Mouse (Mus musculus) thymus, adult 2 months (tissue): ENCODE results near the gene Gse1. TPM values are rescaled to one million over a fixed set of nuclear protein-coding genes. Genes with fewer than 3 reads are reported as not detected.

Experiments
- DNase-seq: peaks from one replicate; pipeline ENCODE4 v3.0.0; 2021
- H3K27ac ChIP-seq: fragments of 200-500 bp; 2 replicates; pipeline ENCODE4 v1.5.1; 2012; ENCODE audit warnings: low read length, control low read depth; ENCODE audit not compliant: control insufficient read depth, insufficient read depth
- H3K27me3 ChIP-seq: fragments of 200-500 bp; 2 replicates; pipeline ENCODE4 v1.6.1; 2012; ENCODE audit warnings: mild to moderate bottlenecking, low read length, moderate library complexity, mixed read lengths; ENCODE audit not compliant: control insufficient read depth, insufficient read depth
- H3K36me3 ChIP-seq: fragments of 200-500 bp; 2 replicates; pipeline ENCODE4 v1.6.1; 2012; ENCODE audit warnings: mild to moderate bottlenecking, low read length, moderate library complexity; ENCODE audit not compliant: control insufficient read depth, insufficient read depth
- H3K4me1 ChIP-seq: fragments of 200-500 bp; replicated peaks from 2 replicates; pipeline ENCODE4 v1.6.1; 2012; ENCODE audit warnings: low read length; ENCODE audit not compliant: control insufficient read depth, insufficient read depth
- H3K4me3 ChIP-seq: fragments of 200-500 bp; 2 replicates; pipeline ENCODE4 v1.5.1; 2012; ENCODE audit warnings: mild to moderate bottlenecking, low read length, control low read depth, moderate library complexity; ENCODE audit not compliant: control insufficient read depth, insufficient read depth
- CTCF ChIP-seq: fragments of 200-500 bp; IDR thresholded peaks from 2 replicates; pipeline ENCODE4 v1.5.1; 2012; ENCODE audit warnings: mild to moderate bottlenecking, control low read depth, low read length, moderate library complexity, borderline replicate concordance; ENCODE audit not compliant: control insufficient read depth, poor library complexity, insufficient read depth; ENCODE audit errors: extremely low read depth
- POLR2A ChIP-seq: fragments of 200-500 bp; IDR thresholded peaks from 2 replicates; pipeline ENCODE4 v1.6.1; 2012; ENCODE audit warnings: mild to moderate bottlenecking, low read length, control low read depth, moderate library complexity; ENCODE audit not compliant: control insufficient read depth, poor library complexity, insufficient read depth; ENCODE audit errors: extremely low read depth
- WGBS: fragments of 180-500 bp; shearing (Covaris S2); methylation state at CpG from one replicate; pipeline ENCODE4 v1.1.7; 2018; 5-methylcytosine and 5-hydroxymethylcytosine counted together
- polyA plus RNA-seq: library from polyadenylated mRNA; depleted of rRNA; stranded (reverse); fragments of >200 nt; gene quantifications from 2 replicates; pipeline ENCODE4 v1.2.3, GENCODE M21; 2012

Gse1 gene
- polyA plus RNA-seq, 1 experiment, result 202 TPM

- Histone ChIP-seq H3K4me1 (peaks cover 2% of the 10 kb centered on the region; the same call in 1 of the 2 replicates), H3K4me3 (no peak overlapping the region), H3K27ac (no peak overlapping the region), H3K36me3 (no peaks in the 10 kb centered on the region), H3K27me3 (no peaks in the 10 kb centered on the region)
- TF ChIP-seq POLR2A, result no peak
- peak; percentile 64; the same call in 1 of the 2 replicates for TF ChIP-seq CTCF
- DNase-seq, result peak; percentile 48
- WGBS, result 50% methylated on average over 6 of the region's 6 CpGs
These were observed 93.5 kb downstream of the Gse1 start for GRCm38 (mm10) chr8:120321724-120322123.

- 37% methylated on average over 20 of the region's 20 CpGs for WGBS
- no peak overlapping the region for H3K4me3 ChIP-seq
These were observed 94.7 kb downstream of the Gse1 start for GRCm38 (mm10) chr8:120322956-120323448.

GRCm38 (mm10) chr8:120324555-120324954 lies 96.3 kb downstream of the Gse1 start:
- 25% methylated on average over 3 of the region's 3 CpGs for WGBS
- no peak for DNase-seq
- H3K4me3 ChIP-seq, result no peak overlapping the region

More at GRCm38 (mm10) chr8:120322956-120323448, 94.7 kb downstream of the Gse1 start:
- DNase-seq, result no peak
- Histone ChIP-seq H3K27me3 (no peaks in the 10 kb centered on the region), H3K36me3 (no peaks in the 10 kb centered on the region), H3K27ac (no peak overlapping the region), H3K4me1 (peaks cover 2% of the 10 kb centered on the region; the same call in 1 of the 2 replicates)
- no peak for TF ChIP-seq POLR2A
- TF ChIP-seq CTCF, result no peak

GRCm38 (mm10) chr8:120325172-120325767 lies 97.0 kb downstream of the Gse1 start:
- no peaks in the 10 kb centered on the region for H3K27me3 ChIP-seq
- H3K36me3 ChIP-seq, result no peaks in the 10 kb centered on the region
- WGBS, result 32% methylated on average over 5 of the region's 5 CpGs
- TF ChIP-seq POLR2A (no peak), CTCF (no peak)
- no peak overlapping the region for H3K4me3 ChIP-seq
- H3K27ac ChIP-seq, result no peak overlapping the region
- DNase-seq, result no peak
- peaks cover 2% of the 10 kb centered on the region; the same call in 1 of the 2 replicates for H3K4me1 ChIP-seq

More at GRCm38 (mm10) chr8:120324555-120324954, 96.3 kb downstream of the Gse1 start:
- Histone ChIP-seq H3K36me3 (no peaks in the 10 kb centered on the region), H3K27me3 (no peaks in the 10 kb centered on the region), H3K27ac (no peak overlapping the region), H3K4me1 (peaks cover 2% of the 10 kb centered on the region; the same call in 1 of the 2 replicates)
- TF ChIP-seq POLR2A, result no peak
- no peak for TF ChIP-seq CTCF

GRCm38 (mm10) chr8:120327131-120327554 lies 98.9 kb downstream of the Gse1 start:
- 68% methylated on average over 3 of the region's 3 CpGs for WGBS
- DNase-seq, result peak; percentile 41

GRCm38 (mm10) chr8:120328361-120329022 lies 100.2 kb downstream of the Gse1 start:
- Histone ChIP-seq H3K4me3 (no peak overlapping the region), H3K27ac (no peak overlapping the region), H3K4me1 (peaks cover 16% of the 10 kb centered on the region), H3K27me3 (no peaks in the 10 kb centered on the region), H3K36me3 (no peaks in the 10 kb centered on the region)
- no peak for TF ChIP-seq CTCF
- no peak for DNase-seq
- 92% methylated on average over 13 of the region's 13 CpGs for WGBS

More at GRCm38 (mm10) chr8:120327131-120327554, 98.9 kb downstream of the Gse1 start:
- no peak for TF ChIP-seq POLR2A
- TF ChIP-seq CTCF, result 0 out of 2 replicates have a peak, but pooled peaks have one; percentile 18
- peaks cover 9% of the 10 kb centered on the region for H3K4me1 ChIP-seq
- no peaks in the 10 kb centered on the region for H3K36me3 ChIP-seq
- H3K27ac ChIP-seq, result no peak overlapping the region
- H3K27me3 ChIP-seq, result no peaks in the 10 kb centered on the region
- no peak overlapping the region for H3K4me3 ChIP-seq
